Mouse (Mus musculus) cerebellum, postnatal 14 days (tissue): ENCODE measurements around the gene Fam47c.

Source experiments
- DNase-seq, 2 experiments: peaks; one replicate each; pipeline ENCODE4 v3.0.0; 2021; ENCODE audit warnings: mixed read lengths in 2 of 2

The Fam47c gene

DNA sequence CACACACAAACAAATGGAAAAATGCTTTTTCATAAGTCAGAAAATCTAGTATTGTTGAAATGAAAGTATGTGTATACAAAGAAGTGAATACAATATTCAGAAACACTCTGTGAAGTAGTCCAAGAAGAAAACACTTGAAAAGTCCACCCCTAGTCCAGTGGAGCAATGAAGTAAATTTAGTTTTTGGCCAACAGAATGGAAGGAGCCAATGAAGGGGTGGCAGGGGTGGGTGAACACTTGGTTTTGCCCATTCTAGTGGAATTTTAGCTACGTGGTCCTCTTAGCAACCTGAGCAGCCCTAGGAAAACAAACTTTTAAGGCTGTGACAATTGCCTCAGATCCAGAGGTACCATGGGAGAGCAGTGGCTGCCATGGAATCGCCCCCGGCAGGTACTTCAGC lies at the start of gene Fam47c:
Gene Fam47c (plus strand): TSS at position 301 of the 400 bp plus-strand sequence.
- no peak for DNase-seq

DNA sequence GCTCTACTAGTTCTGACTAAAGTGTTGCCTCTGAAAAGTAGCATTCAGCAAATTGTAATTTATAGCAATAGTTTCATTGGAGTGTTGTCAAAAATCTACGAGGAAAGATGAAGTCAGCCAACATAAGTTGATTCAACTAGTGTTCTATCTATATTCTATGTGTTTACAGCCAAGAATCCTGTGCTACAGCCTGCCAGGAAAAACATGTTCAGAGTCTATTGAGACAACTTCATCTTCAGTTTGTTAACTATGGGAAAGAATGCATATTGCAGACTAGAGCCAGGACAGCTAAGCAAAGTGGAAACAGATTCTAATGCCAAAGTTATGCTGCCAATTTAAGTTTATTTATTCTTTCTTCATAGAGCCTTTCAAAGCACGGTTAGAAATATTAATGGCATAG lies 31.8 kb downstream of the Fam47c start:
- no peak for DNase-seq

DNA sequence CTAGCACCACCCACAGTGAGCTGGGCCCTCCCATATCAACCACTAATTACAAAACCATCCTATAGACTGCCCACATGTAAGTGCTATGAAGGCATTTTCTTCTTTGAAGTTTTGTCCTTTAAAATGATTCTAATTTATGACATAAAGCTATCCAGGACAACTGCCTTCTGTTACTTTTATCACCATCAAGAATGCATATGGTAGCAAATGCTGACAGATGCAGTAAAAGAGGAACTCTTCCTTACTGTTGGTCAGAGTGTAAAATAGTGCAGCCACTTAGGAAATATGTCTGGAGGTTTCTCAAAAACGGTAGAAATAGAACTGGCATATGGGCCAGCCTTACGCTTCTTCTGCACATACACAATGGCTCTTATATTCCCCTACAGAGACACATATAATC lies 39.5 kb downstream of the Fam47c start:
- no peak for DNase-seq
